Mouse (Mus musculus) adrenal gland, postnatal 4 days (tissue): ENCODE data around the gene Sp2. TPM values are rescaled to one million over a fixed set of nuclear protein-coding genes. Genes with fewer than 3 reads are reported as not detected.

ENCODE experiments used
- DNase-seq, 2 experiments: peaks; one replicate each; pipeline ENCODE4 v3.0.0; 2021 to 2022; ENCODE audit warnings: low spot score in 2 of 2, mixed read lengths in 2 of 2
- total RNA-seq, 2 experiments: library from RNA; stranded (reverse); gene quantifications; 2 replicates each; pipeline ENCODE4 v1.2.3; 2021

Gene Sp2
- total RNA-seq, 2 experiments from 2014 or later, result 23.3 to 26.0 TPM

GRCm38 (mm10) chr11:96940578-96941465 lies 41.9 kb downstream of the Sp2 start:
- DNase-seq, result no peak

- DNase-seq, result no peak
Measured at GRCm38 (mm10) chr11:96938426-96938800, 44.3 kb downstream of the Sp2 start.

GRCm38 (mm10) chr11:96937549-96938425 lies 45.0 kb downstream of the Sp2 start:
- peak; percentile 40 to 50 for DNase-seq

GRCm38 (mm10) chr11:96935872-96936650 lies 46.7 kb downstream of the Sp2 start:
- no peak for DNase-seq

- peak; percentile 60 to 75 for DNase-seq
Measured at GRCm38 (mm10) chr11:96934921-96935356, 47.8 kb downstream of the Sp2 start.

- DNase-seq, result no peak
Measured at GRCm38 (mm10) chr11:96933562-96934276, 49.0 kb downstream of the Sp2 start.

GRCm38 (mm10) chr11:96931327-96932062 lies 51.3 kb downstream of the Sp2 start:
- DNase-seq, result no peak

GRCm38 (mm10) chr11:96929766-96930331 lies 52.9 kb downstream of the Sp2 start:
- no peak for DNase-seq

GRCm38 (mm10) chr11:96929096-96929765 lies 53.5 kb downstream of the Sp2 start:
- no peak for DNase-seq

- DNase-seq, result no peak
Measured at GRCm38 (mm10) chr11:96928691-96929090, 54.1 kb downstream of the Sp2 start.

- DNase-seq, result no peak
Measured at GRCm38 (mm10) chr11:96928088-96928487, 54.7 kb downstream of the Sp2 start, which contains the start of gene Prr15l. Gene Prr15l (plus strand): TSS chr11:96928104.

GRCm38 (mm10) chr11:96926587-96926986 lies 56.2 kb downstream of the Sp2 start:
- no peak for DNase-seq

- DNase-seq, result no peak
Measured at GRCm38 (mm10) chr11:96925469-96926148, 57.1 kb downstream of the Sp2 start.

- DNase-seq, result no peak
Measured at GRCm38 (mm10) chr11:96924861-96925260, 57.9 kb downstream of the Sp2 start.

- no peak for DNase-seq
Measured at GRCm38 (mm10) chr11:96919003-96919402, 63.8 kb downstream of the Sp2 start.

GRCm38 (mm10) chr11:96917415-96917814 lies 65.3 kb downstream of the Sp2 start:
- DNase-seq, result no peak

GRCm38 (mm10) chr11:96916885-96917396 lies 65.8 kb downstream of the Sp2 start:
- no peak for DNase-seq
